Mouse (Mus musculus): Measurements from ENCODE around the gene Stard9.
"Not testable (repeated sequence)": the region's sequence is repeated elsewhere in the genome, so short reads cannot be mapped to it uniquely, and the experiment has no call there.

The Stard9 gene

GRCm38 (mm10) chr2:120652925-120653284, 24.0 kb downstream of the Stard9 start:
- in situ Hi-C loops (cut with MboI, MseI), result no loop called here

- in situ Hi-C loops (cut with MboI, MseI), result no loop called here
Measured at GRCm38 (mm10) chr2:120654693-120655092, 25.8 kb downstream of the Stard9 start.

GRCm38 (mm10) chr2:120655905-120656304, 27.0 kb downstream of the Stard9 start:
- in situ Hi-C loops (cut with MboI, MseI), result no loop called here

DNA sequence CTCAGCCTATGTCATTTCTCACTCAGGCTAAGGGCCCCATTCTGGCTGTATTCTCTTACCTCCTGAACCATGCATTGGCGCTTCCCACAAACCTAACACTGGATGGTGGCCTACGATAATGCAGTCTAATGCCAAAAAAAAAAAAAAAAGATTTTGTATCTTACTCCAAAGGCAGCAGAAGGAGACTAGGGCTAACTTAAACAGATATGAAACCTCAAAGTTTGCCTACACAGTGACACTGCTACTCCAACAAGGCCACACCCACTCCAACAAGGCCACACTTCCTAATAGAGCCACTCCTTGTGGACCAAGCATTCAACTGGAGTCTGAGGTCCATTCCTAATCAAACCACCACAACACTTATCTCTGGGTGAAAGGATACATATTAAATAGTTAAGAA, 27.8 kb downstream of the Stard9 start:
- in situ Hi-C loops (cut with MboI, MseI), result no loop called here

DNA sequence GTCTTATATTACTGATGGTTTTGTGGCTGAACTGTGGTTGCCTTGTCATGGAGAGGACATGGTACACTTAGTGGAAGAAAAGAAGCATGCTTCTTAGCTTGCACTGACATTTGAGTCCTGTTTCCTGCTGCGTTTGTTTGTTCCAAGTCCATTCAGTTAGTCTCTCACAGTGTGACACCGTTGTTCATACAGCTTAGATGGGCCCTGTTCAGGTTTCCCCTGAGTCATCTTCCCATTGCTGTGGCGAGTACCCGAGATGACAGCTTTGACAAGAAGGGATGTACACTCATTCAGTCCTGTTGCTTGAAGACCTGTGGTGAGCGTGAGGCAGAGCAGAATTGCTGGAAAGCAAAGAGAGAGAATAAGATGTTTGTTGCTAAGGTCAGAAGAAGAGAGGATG, 29.6 kb downstream of the Stard9 start:
- in situ Hi-C loops (cut with MboI, MseI), result no loop called here

- in situ Hi-C loops (cut with MboI, MseI), result no loop called here
Measured at GRCm38 (mm10) chr2:120659318-120659717, 30.4 kb downstream of the Stard9 start.

DNA sequence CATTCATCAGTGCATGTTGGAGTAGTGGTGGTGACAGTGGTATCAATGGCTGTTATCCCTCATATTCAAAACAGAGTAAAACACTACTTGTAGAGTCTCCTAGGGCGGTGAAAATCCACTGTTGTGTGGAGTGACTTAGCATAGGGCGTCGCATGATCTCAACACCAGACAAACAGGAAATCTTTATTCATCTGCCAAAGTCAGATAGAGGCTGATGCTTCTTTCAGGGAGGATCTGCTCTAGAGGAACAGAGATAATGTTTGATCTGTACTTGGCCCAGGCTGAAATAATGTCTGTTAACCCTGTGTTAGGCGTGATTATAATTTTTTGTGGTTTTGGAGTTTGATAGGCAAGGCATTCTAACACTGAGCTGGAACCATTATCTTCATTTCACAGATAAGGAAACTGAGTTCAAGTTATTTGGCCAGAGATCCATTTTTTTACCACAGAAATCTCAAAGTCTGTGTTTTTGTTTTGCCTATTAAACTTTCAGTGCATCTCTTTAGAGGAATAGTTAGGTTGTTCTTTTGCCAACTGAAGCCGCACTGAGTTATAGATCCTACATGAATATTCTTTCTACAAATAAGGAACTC, 31.7 kb downstream of the Stard9 start:
- in situ Hi-C loops (cut with MboI, MseI), result no loop called here

DNA sequence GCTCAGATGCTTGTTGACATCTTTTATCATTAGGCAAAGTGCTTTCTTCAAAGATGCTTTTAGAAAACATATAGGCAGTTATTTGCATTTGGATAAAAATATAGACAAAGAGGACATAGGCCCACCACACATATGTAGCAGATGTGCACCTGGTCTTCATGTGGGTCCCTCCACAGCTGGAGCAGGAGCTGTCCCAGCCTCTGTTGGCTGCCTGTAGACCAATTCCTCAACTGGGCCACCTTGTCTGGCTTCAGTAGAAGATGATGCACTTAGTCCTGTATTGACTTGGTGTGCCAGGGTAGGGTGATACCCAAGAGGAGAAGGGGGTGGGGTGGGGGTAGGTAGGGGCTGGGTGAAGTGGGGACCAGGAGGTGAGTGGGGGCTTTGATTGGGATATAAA, 33.8 kb downstream of the Stard9 start:
- in situ Hi-C loops (cut with MboI, MseI), result no loop called here

DNA sequence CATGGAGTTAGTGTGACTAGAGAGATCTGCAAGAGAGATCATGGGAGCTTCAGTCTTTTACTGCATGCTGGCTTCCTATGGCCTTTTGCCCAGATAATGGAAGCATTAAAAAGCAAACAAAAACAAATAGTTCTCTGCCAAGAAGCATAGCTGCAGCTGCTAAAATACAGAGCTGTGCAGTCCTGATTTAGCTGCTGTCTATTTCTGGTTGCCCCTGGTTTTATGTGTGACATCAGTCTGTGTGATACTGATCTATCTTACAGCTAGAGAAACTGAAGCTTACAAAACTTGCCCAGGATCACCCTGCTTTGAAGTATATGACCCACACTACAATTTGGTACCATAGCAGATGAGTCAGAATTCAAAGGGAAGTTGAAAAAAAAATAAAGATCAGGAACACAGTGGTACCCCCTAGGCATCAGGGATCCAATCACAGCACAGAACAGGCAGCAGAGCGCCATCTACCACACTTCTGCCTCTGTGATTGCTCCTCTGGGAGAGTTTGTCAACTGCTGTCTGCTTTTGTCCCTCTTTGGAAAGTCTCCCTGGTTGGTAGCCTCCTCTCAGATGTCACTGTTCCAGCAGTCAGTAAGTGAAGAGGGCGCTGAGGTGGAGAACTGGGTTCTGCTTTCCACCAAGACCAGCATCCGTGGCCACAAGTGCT, 34.7 kb downstream of the Stard9 start:
- in situ Hi-C loops (cut with MboI, MseI), result no loop called here

GRCm38 (mm10) chr2:120667446-120667845, 38.5 kb downstream of the Stard9 start:
- in situ Hi-C loops (cut with MboI, MseI), result no loop called here

- in situ Hi-C loops (cut with MboI, MseI), result no loop called here
Measured at GRCm38 (mm10) chr2:120670253-120670652, 41.3 kb downstream of the Stard9 start.

GRCm38 (mm10) chr2:120681151-120681550, 52.2 kb downstream of the Stard9 start:
- in situ Hi-C loops (cut with MboI, MseI), result not testable (repeated sequence)

DNA sequence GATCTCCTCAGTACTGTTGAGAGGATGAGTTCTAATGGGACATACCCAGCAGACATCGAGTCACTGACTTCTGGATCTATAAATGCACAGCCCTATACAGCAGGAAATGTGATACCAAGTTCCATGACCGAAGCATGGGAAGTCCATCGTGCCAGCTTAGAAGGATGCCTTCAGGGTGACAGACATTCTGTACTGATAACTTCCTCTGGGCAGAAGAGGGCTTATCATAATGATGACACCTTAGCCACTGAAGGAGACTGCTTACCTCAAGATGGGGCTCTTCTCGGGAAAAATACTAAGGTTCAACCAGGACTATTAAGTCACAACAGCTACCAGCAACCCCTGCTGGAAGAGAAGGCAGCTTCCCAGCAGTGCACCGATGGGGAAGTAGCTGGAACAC, 68.8 kb downstream of the Stard9 start:
- in situ Hi-C loops (cut with MboI, MseI), result loop anchor here (5.0 kb wide), 1 partner anchor 70 kb away; no protein-coding TSS in a partner anchor

DNA sequence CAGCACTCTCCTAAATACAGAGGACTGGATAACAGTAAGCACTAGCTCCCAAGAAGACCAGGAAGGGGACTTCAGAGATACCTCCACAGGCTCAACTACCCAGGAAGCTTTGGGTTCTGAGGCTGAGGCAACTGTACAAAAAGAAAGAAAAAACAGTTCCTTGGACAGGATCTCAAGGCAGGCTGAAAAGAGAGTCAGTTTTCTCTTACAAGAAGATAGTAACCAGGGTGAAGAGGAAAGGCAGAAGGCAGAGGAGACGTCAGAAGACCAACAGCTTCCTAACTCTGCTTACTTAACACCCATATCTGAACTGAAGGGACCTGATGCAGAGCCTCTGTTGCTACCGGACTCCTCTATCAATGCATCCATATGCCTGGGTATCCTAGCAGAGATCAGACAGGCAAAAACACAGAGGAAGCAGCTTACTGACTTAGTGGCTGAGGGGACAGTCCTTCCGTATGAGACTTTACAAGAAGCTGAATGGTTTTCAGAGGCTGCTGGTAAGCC, 71.5 kb downstream of the Stard9 start:
- in situ Hi-C loops (cut with MboI, MseI), result no loop called here

GRCm38 (mm10) chr2:120702675-120703074, 73.8 kb downstream of the Stard9 start:
- in situ Hi-C loops (cut with MboI, MseI), result no loop called here

- in situ Hi-C loops (cut with MboI, MseI), result no loop called here
Measured at GRCm38 (mm10) chr2:120707041-120707440, 78.1 kb downstream of the Stard9 start.

DNA sequence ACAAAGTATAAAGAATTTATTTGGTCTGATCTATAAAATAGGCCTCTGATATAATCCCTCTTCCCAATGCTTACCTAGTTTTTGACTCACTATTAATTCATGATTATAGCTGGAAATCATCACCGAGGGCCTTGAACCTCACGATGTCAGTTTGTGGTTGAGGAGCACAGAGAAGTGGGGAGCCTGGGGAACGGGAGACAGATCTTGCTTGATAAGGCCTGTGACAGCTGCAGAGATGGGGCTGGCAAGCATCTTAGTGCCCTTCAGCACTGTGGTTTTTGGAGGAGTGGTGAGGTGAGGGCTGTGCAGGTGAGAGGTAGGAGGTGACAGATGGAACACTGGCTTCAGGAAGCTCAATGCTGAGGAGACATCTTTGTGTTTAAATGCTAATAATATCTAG, 81.2 kb downstream of the Stard9 start:
- in situ Hi-C loops (cut with MboI, MseI), result no loop called here

DNA sequence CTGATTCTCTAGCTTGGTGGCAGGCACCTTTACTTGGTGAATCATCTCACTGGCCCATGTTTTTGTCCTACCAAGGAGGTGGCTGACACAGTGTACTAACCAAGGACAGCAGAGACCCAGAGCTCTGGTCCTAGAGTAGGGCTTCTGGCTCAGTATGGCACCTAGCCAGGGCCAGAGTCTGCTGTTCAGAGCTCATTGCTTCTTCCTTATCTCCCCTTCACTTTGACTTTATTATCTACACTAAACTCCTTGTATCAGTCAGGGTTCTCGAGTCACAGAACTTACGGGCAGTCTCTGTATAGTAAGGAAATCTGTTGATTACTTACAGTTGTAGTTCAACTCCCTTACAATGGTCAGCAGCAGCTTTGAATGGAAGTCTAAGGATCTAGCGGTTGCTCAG, 82.0 kb downstream of the Stard9 start:
- in situ Hi-C loops (cut with MboI, MseI), result no loop called here

DNA sequence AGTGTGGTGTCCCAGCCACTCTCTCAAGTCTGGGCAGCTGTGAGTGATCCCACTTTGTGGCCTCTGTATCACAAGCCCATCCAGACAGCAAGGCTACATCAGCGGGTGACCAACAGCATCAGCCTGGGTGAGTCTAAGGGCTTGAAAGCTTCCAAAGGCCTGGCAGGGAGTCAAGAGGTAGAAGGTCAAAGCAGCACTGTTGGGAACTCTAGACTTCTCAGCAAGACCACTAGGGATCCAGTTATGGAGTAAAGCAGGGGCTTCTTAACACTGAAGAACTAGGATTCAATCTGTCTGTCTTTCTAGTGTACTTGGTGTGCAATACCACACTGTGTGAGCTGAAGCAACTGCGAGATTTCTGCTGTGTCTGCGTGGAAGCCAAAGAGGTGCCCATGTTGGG, 84.5 kb downstream of the Stard9 start:
- in situ Hi-C loops (cut with MboI, MseI), result no loop called here

- in situ Hi-C loops (cut with MboI, MseI), result no loop called here
Measured at GRCm38 (mm10) chr2:120718496-120718895, 89.6 kb downstream of the Stard9 start.

GRCm38 (mm10) chr2:120720821-120721220, 91.9 kb downstream of the Stard9 start:
- in situ Hi-C loops (cut with MboI, MseI), result no loop called here

- in situ Hi-C loops (cut with MboI, MseI), result no loop called here
Measured at GRCm38 (mm10) chr2:120721911-120722310, 93.0 kb downstream of the Stard9 start.

GRCm38 (mm10) chr2:120722491-120722890, 93.6 kb downstream of the Stard9 start:
- in situ Hi-C loops (cut with MboI, MseI), result no loop called here

GRCm38 (mm10) chr2:120723621-120724020, 94.7 kb downstream of the Stard9 start:
- in situ Hi-C loops (cut with MboI, MseI), result no loop called here
